Mouse (Mus musculus): Measurements from ENCODE around the gene Pstk. TPM values are rescaled to one million over a fixed set of nuclear protein-coding genes. Genes with fewer than 3 reads are reported as not detected.

The Pstk gene
- 26.2 and 28.2 TPM in 2 replicates for polyA plus RNA-seq (2015; fragmentation: Nextera tagmentation; extraction: Ambion mirVana)

DNA sequence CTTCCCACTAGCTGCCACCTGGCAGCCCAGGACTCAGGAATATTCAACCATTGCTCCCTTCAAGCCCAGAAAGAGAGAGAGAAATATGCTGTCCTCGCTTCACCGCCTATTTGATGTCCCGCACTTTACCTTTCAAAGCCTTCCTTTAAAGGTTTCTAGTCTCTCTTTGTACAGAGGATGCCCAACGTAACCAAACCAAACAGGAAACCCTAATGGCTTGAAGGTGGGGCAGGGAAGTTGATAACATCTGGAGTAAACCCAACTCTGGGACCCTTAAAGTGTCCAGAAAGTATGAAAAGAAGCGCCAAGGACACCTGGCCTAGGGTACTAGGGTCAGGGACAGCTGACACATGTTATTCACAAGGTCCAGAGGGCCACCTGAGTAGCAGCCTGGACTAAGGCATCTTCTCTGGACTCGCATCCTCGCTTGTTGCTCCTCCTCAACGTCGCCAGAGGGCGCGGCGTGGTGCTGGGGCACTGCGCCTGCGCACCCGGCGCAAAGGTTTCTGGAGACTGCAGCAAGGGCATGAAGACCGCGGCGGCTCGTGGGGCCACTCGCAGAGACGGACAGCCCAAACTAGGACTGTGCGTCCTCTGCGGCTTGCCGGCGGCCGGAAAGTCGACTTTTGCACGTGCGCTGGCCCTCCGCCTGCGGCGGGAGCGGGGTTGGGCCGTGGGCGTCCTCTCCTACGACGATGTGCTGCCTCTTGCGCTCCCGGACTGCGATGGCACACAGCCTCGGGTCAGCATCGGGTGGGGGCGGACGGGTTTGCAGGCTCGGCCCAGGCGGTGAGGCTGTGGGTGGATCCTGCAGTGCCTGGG lies at the start of gene Pstk:
TSS of gene Pstk (plus strand) at position 494 of the 822 bp plus-strand sequence.

DNA sequence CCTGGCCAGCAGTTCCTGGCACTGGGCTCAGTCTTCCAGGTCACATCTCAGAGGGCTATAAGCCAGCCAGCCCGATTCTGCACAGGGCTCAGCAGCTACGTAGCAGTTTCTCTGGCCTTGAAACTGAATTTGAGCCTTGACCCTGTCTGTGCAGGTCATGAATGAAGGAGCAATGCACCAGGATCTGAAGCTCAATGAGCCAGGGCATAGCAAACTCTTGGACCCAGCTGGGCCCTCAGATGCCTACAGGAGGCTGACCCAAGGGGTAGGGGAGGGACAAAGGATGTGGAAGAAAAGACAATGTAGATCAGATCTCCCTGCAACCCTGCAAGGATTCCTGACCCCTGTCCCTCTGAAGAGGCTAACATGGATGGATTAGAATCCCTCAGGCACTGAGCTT lies 48.7 kb upstream of the Pstk start, which contains the start of gene Cuzd1:
TSS of gene Cuzd1 (minus strand) at position 101 of the 400 bp plus-strand sequence.

DNA sequence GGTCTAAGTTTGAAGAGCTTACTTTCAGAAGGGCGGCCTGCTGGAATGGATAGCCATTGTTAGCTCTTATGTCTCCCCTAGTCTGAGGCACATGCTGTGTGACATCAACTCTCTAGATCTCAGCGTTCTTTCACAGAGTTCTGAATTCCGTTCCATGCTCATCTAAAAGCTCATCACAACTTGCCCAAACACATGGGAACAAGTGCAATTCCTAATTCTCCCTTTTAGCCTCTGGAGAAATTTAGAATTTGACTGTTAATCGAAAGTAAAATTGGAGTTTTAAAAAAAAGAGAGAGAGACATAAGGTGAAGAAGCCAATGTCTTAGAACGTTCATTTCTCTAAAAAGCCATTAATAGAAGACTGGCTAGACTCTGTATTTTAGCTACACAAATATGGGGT lies 41.5 kb upstream of the Pstk start, which contains the start of gene Fam24b:
TSS of gene Fam24b (minus strand) at position 101 of the 400 bp plus-strand sequence.

DNA sequence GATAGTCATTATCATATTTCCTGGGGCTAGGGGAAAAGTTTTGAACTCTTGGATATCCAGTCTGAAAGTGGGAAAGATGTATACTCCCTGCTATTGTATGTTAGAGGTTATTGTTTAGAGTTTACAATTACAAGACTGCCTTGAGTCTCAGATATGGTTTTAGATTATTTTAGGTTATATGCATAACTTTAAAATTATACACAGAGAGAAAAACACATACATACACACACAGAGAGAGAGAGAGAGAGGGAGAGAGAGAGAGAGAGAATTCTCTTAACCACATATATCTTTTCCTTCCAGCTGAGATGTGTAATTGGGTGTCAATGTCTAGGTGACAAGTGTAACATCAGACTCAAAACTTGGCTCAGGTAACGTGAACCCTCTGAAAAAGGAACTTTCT lies 37.4 kb upstream of the Pstk start, which contains the start of gene Fam24a:
TSS of gene Fam24a (plus strand) at position 301 of the 400 bp plus-strand sequence.

DNA sequence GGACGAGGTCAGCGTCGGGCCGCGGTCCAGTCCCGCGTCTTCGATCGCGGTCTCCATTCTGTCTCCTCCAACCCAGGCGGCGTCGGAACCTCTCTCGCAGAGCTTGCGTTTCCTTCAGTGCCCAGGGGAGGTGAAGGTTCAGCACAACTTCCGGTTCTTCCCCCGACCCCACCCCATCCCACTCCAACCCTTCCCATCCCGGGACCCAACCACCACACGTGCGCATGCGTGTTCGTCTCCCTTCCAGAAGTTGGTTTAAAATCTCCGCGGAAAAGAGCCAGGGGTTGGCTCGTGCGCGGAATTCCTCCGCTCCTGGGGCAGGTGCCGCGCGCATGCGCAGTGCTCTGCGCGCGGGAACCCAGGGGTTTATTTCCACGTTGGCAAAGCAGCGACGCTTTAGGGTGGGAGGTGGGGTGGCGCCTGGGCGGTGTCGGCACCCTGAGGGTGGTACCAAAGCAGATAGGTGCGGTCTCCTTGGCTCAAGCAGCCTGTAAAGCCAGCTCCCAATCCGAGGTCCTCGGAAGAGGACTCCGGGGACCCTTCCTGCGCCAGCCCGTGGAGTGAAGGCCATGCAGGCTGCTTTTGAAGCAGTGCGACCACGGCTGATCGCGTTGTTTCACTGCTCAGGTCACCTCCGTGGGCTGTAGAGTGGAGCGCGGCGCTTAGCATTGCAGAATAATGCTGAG lies 8.2 kb upstream of the Pstk start, which contains the start of gene 2310057M21Rik:
TSS of gene 2310057M21Rik (minus strand) at position 145 of the 686 bp plus-strand sequence.

DNA sequence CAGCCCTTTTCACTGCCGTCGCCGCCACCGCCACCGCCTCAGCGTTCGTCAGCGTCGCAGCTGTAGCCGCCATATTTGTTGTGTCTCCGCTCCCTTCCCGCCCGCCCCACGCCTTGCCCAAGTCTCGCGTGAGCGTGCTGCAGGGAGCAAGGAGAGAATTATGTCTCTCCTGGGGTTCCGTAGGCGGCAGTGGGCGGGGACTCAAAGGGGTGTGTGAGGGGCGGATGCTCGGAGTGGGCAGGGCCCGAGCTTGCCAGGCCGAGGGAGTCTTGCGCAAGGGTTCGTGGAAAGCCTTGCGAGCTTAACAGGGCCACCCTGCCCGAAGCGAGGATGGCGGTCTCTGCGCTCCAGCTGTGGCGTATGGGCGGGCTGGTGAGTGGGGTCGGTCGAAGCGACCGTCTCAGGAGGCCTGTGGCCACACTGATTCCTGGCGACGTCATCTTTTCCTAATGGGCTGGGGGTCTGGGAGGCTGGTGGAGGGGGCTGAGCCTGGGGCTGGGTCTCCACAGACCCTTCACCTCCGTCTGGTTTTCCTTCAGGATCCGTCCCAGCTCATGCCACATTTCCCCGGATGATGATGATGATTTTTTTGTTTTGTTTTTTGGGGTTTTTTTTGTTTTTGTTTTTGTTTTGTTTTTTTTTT lies 39.6 kb downstream of the Pstk start, which contains the start of the genes Ikzf5 and Acadsb:
TSS of gene Ikzf5 (minus strand) at position 106 of the 643 bp plus-strand sequence.
TSS of gene Acadsb (plus strand) at position 186 of the 643 bp plus-strand sequence.

Other genes starting within 250 kb of the Pstk start
- gene 4933402N03Rik, start 224.8 kb upstream of the Pstk start, polyA plus RNA-seq (2015; fragmentation: Nextera tagmentation; extraction: Ambion mirVana): not detected in 2 replicates
- not detected in 2 replicates for gene 5430419D17Rik, start 196.7 kb upstream of the Pstk start, polyA plus RNA-seq (2015; fragmentation: Nextera tagmentation; extraction: Ambion mirVana)
- gene Cuzd1, start 48.8 kb upstream of the Pstk start, polyA plus RNA-seq (2015; fragmentation: Nextera tagmentation; extraction: Ambion mirVana): 0.30 and 0.65 TPM in 2 replicates
- gene Fam24b, start 41.6 kb upstream of the Pstk start, polyA plus RNA-seq (2015; fragmentation: Nextera tagmentation; extraction: Ambion mirVana): not detected in 2 replicates
- not detected in 2 replicates for gene Fam24a, start 37.3 kb upstream of the Pstk start, polyA plus RNA-seq (2015; fragmentation: Nextera tagmentation; extraction: Ambion mirVana)
- 7.0 and 7.4 TPM in 2 replicates for gene 2310057M21Rik, start 8.4 kb upstream of the Pstk start, polyA plus RNA-seq (2015; fragmentation: Nextera tagmentation; extraction: Ambion mirVana)
- 11.4 and 13.3 TPM in 2 replicates for gene Ikzf5, start 39.4 kb downstream of the Pstk start, polyA plus RNA-seq (2015; fragmentation: Nextera tagmentation; extraction: Ambion mirVana)
- 21.2 and 25.8 TPM in 2 replicates for gene Acadsb, start 39.5 kb downstream of the Pstk start, polyA plus RNA-seq (2015; fragmentation: Nextera tagmentation; extraction: Ambion mirVana)
- gene Hmx3, start 171.7 kb downstream of the Pstk start, polyA plus RNA-seq (2015; fragmentation: Nextera tagmentation; extraction: Ambion mirVana): not detected in 2 replicates
- not detected in 2 replicates for gene Hmx2, start 177.6 kb downstream of the Pstk start, polyA plus RNA-seq (2015; fragmentation: Nextera tagmentation; extraction: Ambion mirVana)
- gene Bub3, start 189.1 kb downstream of the Pstk start, polyA plus RNA-seq (2015; fragmentation: Nextera tagmentation; extraction: Ambion mirVana): 148 and 158 TPM in 2 replicates